Comparison of ENCODE assay signal across 16 mouse cellular contexts in genomic region chr5:33014096-33014495, GRCm38 (mm10).
"Had no signal": no experiment of that assay in that cellular context is flagged by ENCODE, and none has a peak within 500 bp of the region (broad histone marks: within the 10 kb centered on the region; RNA-seq: fewer than 3 reads in every experiment).

No protein-coding gene starts in this region.

- DNase-seq: heart, postnatal 10 days; heart, postnatal 14 days; heart, postnatal 36 days; heart, postnatal 4 days; kidney, adult 11 months; kidney, adult 18-20 months; kidney, adult 2 months; kidney, adult 8-10 months; kidney, adult 9 months; kidney, postnatal 10 days; kidney, postnatal 14 days; kidney, postnatal 25 days; kidney, postnatal 36 days; kidney, postnatal 4 days; layer of hippocampus, adult 9-11 months; layer of hippocampus, postnatal 36 days had no signal
